Mouse (Mus musculus) embryonic facial prominence, embryonic 15.5 days (tissue): Measurements from ENCODE around the gene Cfap44. TPM values are rescaled to one million over a fixed set of nuclear protein-coding genes. Genes with fewer than 3 reads are reported as not detected.

Source experiments
- ATAC-seq: fragments of 200-750 bp; cut with Nextera tagmentation; 2 replicates; pipeline ENCODE4 v1.8.0; 2017; ENCODE audit warnings: low read depth, moderate TSS enrichment; ENCODE audit not compliant: insufficient number of reproducible peaks, low FRiP score, low TSS enrichment
- H3K27ac ChIP-seq: fragments of 300-500 bp; sonication (generic); replicated peaks from 2 replicates; pipeline ENCODE4 v1.5.1; 2015; ENCODE audit warnings: mild to moderate bottlenecking, inconsistent platforms
- H3K27me3 ChIP-seq: fragments of 300-500 bp; sonication (generic); 2 replicates; pipeline ENCODE4 v1.6.1; 2015; ENCODE audit warnings: inconsistent platforms
- H3K36me3 ChIP-seq: fragments of 300-500 bp; sonication (generic); 2 replicates; pipeline ENCODE4 v1.6.1; 2015; ENCODE audit warnings: mild to moderate bottlenecking, inconsistent platforms
- H3K4me1 ChIP-seq: fragments of 300-500 bp; sonication (generic); 2 replicates; pipeline ENCODE4 v1.6.1; 2015; ENCODE audit warnings: inconsistent platforms
- H3K4me2 ChIP-seq: fragments of 300-500 bp; sonication (generic); replicated peaks from 2 replicates; pipeline ENCODE4 v1.6.1; 2015; ENCODE audit warnings: mild to moderate bottlenecking, inconsistent platforms
- H3K4me3 ChIP-seq: fragments of 300-500 bp; sonication (generic); replicated peaks from 2 replicates; pipeline ENCODE4 v1.5.1; 2015; ENCODE audit warnings: mild to moderate bottlenecking, inconsistent platforms
- H3K9ac ChIP-seq: fragments of 300-500 bp; sonication (generic); 2 replicates; pipeline ENCODE4 v1.6.1; 2015; ENCODE audit warnings: inconsistent platforms
- H3K9me3 ChIP-seq: fragments of 300-500 bp; sonication (generic); replicated peaks from 2 replicates; pipeline ENCODE4 v1.6.1; 2016; ENCODE audit warnings: inconsistent platforms
- WGBS: fragments of 180-500 bp; shearing (Covaris S2); methylation state at CpG from one replicate; pipeline ENCODE4 v1.1.7; 2015; 5-methylcytosine and 5-hydroxymethylcytosine counted together
- polyA plus RNA-seq: library from polyadenylated mRNA; unstranded; fragments of >200 nt; fragmentation: Nextera tagmentation; extraction: Ambion mirVana; gene quantifications from 2 replicates; pipeline ENCODE4 v1.2.1, GENCODE M21; 2015

Cfap44 gene
- polyA plus RNA-seq, 1 experiment from 2014 or later = 5.3 TPM

DNA sequence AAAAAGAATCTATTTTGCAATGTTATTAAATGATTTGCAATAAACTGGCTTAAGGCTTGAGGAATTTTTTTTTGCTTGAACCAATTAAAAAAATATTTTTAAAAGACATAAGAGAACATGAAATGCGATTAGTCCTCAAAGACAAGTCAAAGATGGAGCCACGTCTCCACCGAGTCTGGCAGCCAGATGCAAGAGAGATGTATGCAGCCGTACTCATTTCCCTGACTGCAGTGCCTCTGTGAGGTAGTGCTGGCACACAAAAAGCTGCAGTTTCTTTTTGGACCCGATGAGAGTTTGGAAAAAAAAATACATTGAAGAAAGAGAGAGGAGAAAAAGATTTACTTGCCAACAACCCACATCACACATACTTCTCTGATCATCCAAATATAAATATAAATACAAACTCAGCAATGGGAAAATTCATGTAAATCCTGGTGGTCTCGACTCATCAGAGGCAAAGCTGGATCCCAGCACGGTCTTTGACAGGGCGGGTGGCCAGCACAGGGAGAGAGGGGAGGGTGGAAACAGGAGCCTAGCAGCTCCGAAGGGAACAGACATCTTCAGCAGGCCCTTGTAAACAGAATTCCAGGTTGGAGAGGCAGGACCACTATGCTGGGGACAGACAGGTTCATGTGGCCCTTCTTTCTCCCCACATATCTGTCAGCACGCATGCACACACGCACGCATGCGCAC, 116.1 kb downstream of the Cfap44 start:
- peak overlapping the region; percentile 12; the same call in 1 of the 2 replicates for H3K4me2 ChIP-seq
- H3K36me3 ChIP-seq = peaks cover 37% of the 10 kb centered on the region
- H3K9me3 ChIP-seq = no peaks in the 10 kb centered on the region
- 33% methylated on average over 13 of the region's 13 CpGs for WGBS
- peak; percentile 63 for ATAC-seq
- H3K9ac ChIP-seq = no peak overlapping the region
- peak overlapping the region; percentile 89 for H3K27ac ChIP-seq
- H3K27me3 ChIP-seq = no peaks in the 10 kb centered on the region
- no peak overlapping the region for H3K4me3 ChIP-seq
- H3K4me1 ChIP-seq = peaks cover 48% of the 10 kb centered on the region

- Histone ChIP-seq H3K4me3 (no peak overlapping the region), H3K27ac (no peak overlapping the region; the same call in 1 of the 2 replicates), H3K9me3 (no peaks in the 10 kb centered on the region), H3K36me3 (peaks cover 78% of the 10 kb centered on the region), H3K4me2 (no peak overlapping the region), H3K27me3 (no peaks in the 10 kb centered on the region), H3K9ac (no peak overlapping the region), H3K4me1 (0 out of 2 replicates have a peak, but pooled peaks cover 16% of the 10 kb centered on the region)
- no peak for ATAC-seq
- WGBS = 74% methylated on average over 6 of the region's 6 CpGs
Measured at GRCm38 (mm10) chr16:44516498-44516897, 121.9 kb downstream of the Cfap44 start.

DNA sequence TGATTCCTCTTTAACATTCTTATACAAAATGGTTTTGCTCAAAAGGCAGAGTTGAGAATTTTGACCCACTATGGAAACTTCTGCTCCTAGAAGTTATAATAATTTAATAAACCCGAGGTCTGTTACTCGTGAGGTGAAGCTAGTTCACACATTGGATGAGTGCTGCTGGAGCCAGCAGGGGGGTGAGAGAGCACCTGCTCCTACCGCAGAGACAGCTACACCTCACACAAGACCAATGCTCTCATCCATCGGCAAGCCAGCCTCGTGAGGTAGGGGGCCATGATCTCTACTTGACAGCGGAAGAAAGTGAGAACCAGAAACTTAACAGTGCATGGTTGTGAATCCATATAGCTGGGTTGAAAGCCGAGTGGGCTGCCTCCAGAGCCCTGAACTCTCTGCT, 129.0 kb downstream of the Cfap44 start:
- Histone ChIP-seq H3K9me3 (no peaks in the 10 kb centered on the region), H3K4me2 (no peak overlapping the region), H3K36me3 (peaks cover 28% of the 10 kb centered on the region), H3K27me3 (no peaks in the 10 kb centered on the region), H3K9ac (no peak overlapping the region), H3K4me1 (peaks cover 26% of the 10 kb centered on the region), H3K4me3 (no peak overlapping the region), H3K27ac (no peak overlapping the region)
- WGBS = 81% methylated on average over 7 of the region's 7 CpGs
- no peak for ATAC-seq

- Histone ChIP-seq H3K36me3 (peaks cover 5% of the 10 kb centered on the region; the same call in 1 of the 2 replicates), H3K9ac (no peak overlapping the region), H3K27me3 (no peaks in the 10 kb centered on the region), H3K9me3 (no peaks in the 10 kb centered on the region), H3K4me1 (peaks cover 41% of the 10 kb centered on the region), H3K27ac (peak overlapping the region; percentile 80; the same call in 1 of the 2 replicates), H3K4me2 (no peak overlapping the region), H3K4me3 (no peak overlapping the region)
- ATAC-seq = no peak
- WGBS = 66% methylated on average over 1 of the region's 1 CpGs
Measured at GRCm38 (mm10) chr16:44526044-44526443, 131.4 kb downstream of the Cfap44 start.

GRCm38 (mm10) chr16:44526689-44527088, 132.1 kb downstream of the Cfap44 start:
- WGBS = 14% methylated on average over 12 of the region's 12 CpGs
- Histone ChIP-seq H3K9ac (no peak overlapping the region), H3K36me3 (no peaks in the 10 kb centered on the region), H3K27me3 (no peaks in the 10 kb centered on the region), H3K4me1 (peaks cover 47% of the 10 kb centered on the region), H3K9me3 (no peaks in the 10 kb centered on the region), H3K4me3 (0 out of 2 replicates have a peak overlapping the region, but pooled peaks have one; percentile 1), H3K27ac (peak overlapping the region; percentile 80), H3K4me2 (peak overlapping the region; percentile 31)
- no peak for ATAC-seq

DNA sequence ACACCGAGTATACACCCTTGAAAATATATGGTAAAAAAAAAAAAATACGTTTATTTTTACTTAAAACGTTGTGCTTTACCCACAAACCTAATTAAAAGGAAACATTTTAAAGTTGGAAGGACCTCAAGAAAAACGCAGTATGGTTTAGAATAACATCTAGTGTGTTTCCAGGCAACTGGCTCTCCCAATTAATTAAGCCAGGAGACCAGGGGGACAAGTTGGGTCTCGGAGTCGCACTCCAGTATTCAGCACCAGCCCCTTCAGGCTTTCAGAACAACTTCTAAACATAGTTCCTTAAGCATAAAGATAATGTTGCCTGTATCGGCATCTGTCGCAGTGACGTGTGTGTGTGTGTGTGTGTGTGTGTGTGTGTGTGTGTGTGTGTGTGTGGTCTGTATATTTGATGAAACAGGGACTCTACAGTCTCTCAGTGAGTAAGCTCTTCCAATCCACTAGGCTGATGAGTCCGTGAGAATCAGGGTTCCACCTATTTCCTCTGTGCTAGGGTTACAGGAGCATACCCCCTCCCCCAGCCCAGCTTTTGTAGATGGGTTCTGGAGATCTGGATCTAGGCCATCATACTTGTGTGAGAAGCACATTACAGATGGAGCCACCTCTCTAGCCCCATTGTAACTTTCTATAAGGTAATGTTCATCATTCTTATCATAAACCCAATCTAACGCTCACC, 132.8 kb downstream of the Cfap44 start:
- 0 out of 2 replicates have a peak overlapping the region, but pooled peaks have one; percentile 6 for H3K4me2 ChIP-seq
- no peaks in the 10 kb centered on the region for H3K9me3 ChIP-seq
- H3K9ac ChIP-seq = no peak overlapping the region
- H3K4me3 ChIP-seq = no peak overlapping the region
- H3K4me1 ChIP-seq = peaks cover 52% of the 10 kb centered on the region
- 26% methylated on average over 11 of the region's 11 CpGs for WGBS
- H3K27me3 ChIP-seq = no peaks in the 10 kb centered on the region
- H3K36me3 ChIP-seq = peaks cover 3% of the 10 kb centered on the region
- ATAC-seq = no peak
- H3K27ac ChIP-seq = peak overlapping the region; percentile 60

- Histone ChIP-seq H3K9me3 (no peaks in the 10 kb centered on the region), H3K4me3 (no peak overlapping the region), H3K4me1 (peaks cover 64% of the 10 kb centered on the region), H3K27me3 (no peaks in the 10 kb centered on the region), H3K36me3 (peaks cover 3% of the 10 kb centered on the region), H3K4me2 (no peak overlapping the region), H3K27ac (no peak overlapping the region), H3K9ac (no peak overlapping the region)
- no peak for ATAC-seq
- 88% methylated on average over 7 of the region's 7 CpGs for WGBS
Measured at GRCm38 (mm10) chr16:44528955-44529354, 134.4 kb downstream of the Cfap44 start.

- no peak for ATAC-seq
- Histone ChIP-seq H3K4me2 (no peak overlapping the region), H3K36me3 (peaks cover 3% of the 10 kb centered on the region), H3K4me3 (no peak overlapping the region), H3K27ac (no peak overlapping the region), H3K9me3 (no peaks in the 10 kb centered on the region), H3K27me3 (no peaks in the 10 kb centered on the region), H3K9ac (no peak overlapping the region), H3K4me1 (peaks cover 71% of the 10 kb centered on the region)
- 48% methylated on average over 8 of the region's 8 CpGs for WGBS
Measured at GRCm38 (mm10) chr16:44529691-44530090, 135.1 kb downstream of the Cfap44 start.

GRCm38 (mm10) chr16:44530191-44530590, 135.6 kb downstream of the Cfap44 start:
- Histone ChIP-seq H3K9ac (no peak overlapping the region), H3K4me3 (no peak overlapping the region), H3K9me3 (no peaks in the 10 kb centered on the region), H3K4me1 (peaks cover 75% of the 10 kb centered on the region), H3K27me3 (no peaks in the 10 kb centered on the region), H3K4me2 (peak overlapping the region; percentile 22; the same call in 1 of the 2 replicates), H3K36me3 (peaks cover 3% of the 10 kb centered on the region), H3K27ac (peak overlapping the region; percentile 84)
- WGBS = 23% methylated on average over 9 of the region's 9 CpGs
- ATAC-seq = no peak

DNA sequence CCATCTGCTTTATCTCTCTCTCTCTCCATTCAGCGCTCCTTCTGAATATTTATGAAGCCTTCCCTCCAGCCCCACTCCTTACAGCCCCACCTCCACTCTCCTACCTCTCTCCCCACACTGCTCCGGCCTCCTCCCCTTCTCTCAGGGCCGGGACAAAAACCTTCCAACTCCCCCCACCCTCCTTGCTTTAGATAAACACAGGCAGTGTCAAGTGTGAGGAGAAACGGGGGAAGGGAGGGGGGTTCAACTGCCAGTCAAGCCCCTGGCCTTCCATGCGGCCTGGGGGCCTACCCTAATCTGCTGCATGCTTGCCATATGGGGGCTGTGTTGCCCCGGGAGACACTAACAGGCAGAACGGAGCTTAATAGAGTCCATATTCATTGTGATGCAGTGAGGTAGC, 136.2 kb downstream of the Cfap44 start:
- Histone ChIP-seq H3K36me3 (peaks cover 3% of the 10 kb centered on the region), H3K4me3 (peak overlapping the region; percentile 10), H3K27me3 (no peaks in the 10 kb centered on the region), H3K4me2 (peak overlapping the region; percentile 39), H3K4me1 (peaks cover 81% of the 10 kb centered on the region), H3K9ac (no peak overlapping the region), H3K9me3 (no peaks in the 10 kb centered on the region), H3K27ac (peak overlapping the region; percentile 84)
- WGBS = 2% methylated on average over 7 of the region's 7 CpGs
- peak; percentile 53 for ATAC-seq

DNA sequence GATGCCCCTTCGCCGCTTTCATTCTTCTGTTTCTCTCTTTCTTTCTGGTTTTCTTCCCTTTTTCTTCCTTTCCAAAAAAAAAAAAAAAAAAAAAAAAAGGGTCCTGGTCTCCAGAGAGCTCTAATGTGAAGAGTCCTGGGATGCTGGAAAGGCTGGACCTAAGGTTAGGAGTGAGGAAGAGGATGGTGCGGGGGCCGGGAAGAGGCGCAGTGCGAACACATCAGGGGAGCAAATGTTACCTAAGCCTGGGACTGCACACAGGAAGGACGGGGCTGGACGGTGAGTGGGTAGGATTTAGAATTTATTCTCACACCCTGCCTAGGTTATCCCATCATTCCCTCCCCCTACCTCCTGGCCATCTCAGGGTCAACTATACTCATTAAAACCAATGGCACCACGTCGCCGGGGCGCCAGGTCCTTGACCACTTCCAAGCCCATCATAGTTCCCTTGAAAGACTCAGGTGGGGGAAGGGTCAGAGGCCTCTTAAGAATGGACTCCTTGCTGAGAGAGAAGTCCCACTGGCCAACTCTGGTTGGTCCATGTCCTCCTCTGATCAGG, 136.7 kb downstream of the Cfap44 start:
- Histone ChIP-seq H3K4me3 (peak overlapping the region; percentile 10), H3K9me3 (no peaks in the 10 kb centered on the region), H3K4me1 (peaks cover 83% of the 10 kb centered on the region), H3K27me3 (no peaks in the 10 kb centered on the region), H3K9ac (no peak overlapping the region), H3K4me2 (peak overlapping the region; percentile 39), H3K27ac (peak overlapping the region; percentile 84), H3K36me3 (peaks cover 3% of the 10 kb centered on the region)
- ATAC-seq = no peak; the same call in 1 of the 2 replicates
- WGBS = 25% methylated on average over 12 of the region's 12 CpGs
